Mouse (Mus musculus) forebrain, embryonic 14.5 days (tissue): ENCODE data around the gene Pias1. TPM values are rescaled to one million over a fixed set of nuclear protein-coding genes. Genes with fewer than 3 reads are reported as not detected.
"Not testable (repeated sequence)": the region's sequence is repeated elsewhere in the genome, so short reads cannot be mapped to it uniquely, and the experiment has no call there.

Experiments used
- ATAC-seq: fragments of 200-750 bp; cut with Nextera tagmentation; 2 replicates; pipeline ENCODE4 v1.8.0; 2017; ENCODE audit warnings: mild to moderate bottlenecking, moderate library complexity
- DNase-seq: peaks from one replicate; pipeline ENCODE4 v3.0.0-alpha.2; 2015; ENCODE audit warnings: low spot score
- H3K27ac ChIP-seq: fragments of 300-500 bp; sonication (generic); 2 replicates; pipeline ENCODE4 v1.5.1; 2014; ENCODE audit warnings: low read depth, mild to moderate bottlenecking, control low read depth, low read length, moderate library complexity
- H3K27me3 ChIP-seq: fragments of 300-500 bp; sonication (generic); replicated peaks from 2 replicates; pipeline ENCODE4 v1.6.1; 2014; ENCODE audit warnings: low read length, control low read depth, mixed read lengths; ENCODE audit not compliant: control insufficient read depth, insufficient read depth
- H3K36me3 ChIP-seq: fragments of 300-500 bp; sonication (generic); 2 replicates; pipeline ENCODE4 v1.6.1; 2014; ENCODE audit warnings: low read length, control low read depth; ENCODE audit not compliant: control insufficient read depth, insufficient read depth
- H3K4me1 ChIP-seq: fragments of 300-500 bp; sonication (generic); 2 replicates; pipeline ENCODE4 v1.6.1; 2014; ENCODE audit warnings: antibody characterized with exemption, low read length, control low read depth; ENCODE audit not compliant: control insufficient read depth, insufficient read depth
- H3K4me2 ChIP-seq: fragments of 300-500 bp; sonication (generic); 2 replicates; pipeline ENCODE4 v1.6.1; 2014; ENCODE audit warnings: mild to moderate bottlenecking, control low read depth, low read length
- H3K4me3 ChIP-seq: fragments of 300-500 bp; sonication (generic); 2 replicates; pipeline ENCODE4 v1.5.1; 2014; ENCODE audit warnings: low read depth, low read length, control low read depth
- H3K9ac ChIP-seq: fragments of 300-500 bp; sonication (generic); 2 replicates; pipeline ENCODE4 v1.6.1; 2014; ENCODE audit warnings: mild to moderate bottlenecking, low read length, control low read depth, moderate library complexity
- H3K9me3 ChIP-seq: fragments of 300-500 bp; sonication (generic); replicated peaks from 2 replicates; pipeline ENCODE4 v1.6.1; 2016; ENCODE audit warnings: low read length, control low read depth, mixed read lengths; ENCODE audit not compliant: control insufficient read depth
- WGBS: fragments of 180-500 bp; shearing (Covaris S2); extraction: QIAGEN DNeasy Blood & Tissue Kit; methylation state at CpG from one replicate; pipeline ENCODE4 v1.1.7; 2014; 5-methylcytosine and 5-hydroxymethylcytosine counted together
- polyA plus RNA-seq: library from polyadenylated mRNA; unstranded; fragments of >200 nt; fragmentation: Nextera tagmentation; extraction: Ambion mirVana; gene quantifications from 2 replicates; pipeline ENCODE4 v1.2.1, GENCODE M21; 2014

Gene Pias1
- polyA plus RNA-seq, 1 experiment from 2014 or later = 57.2 TPM

DNA sequence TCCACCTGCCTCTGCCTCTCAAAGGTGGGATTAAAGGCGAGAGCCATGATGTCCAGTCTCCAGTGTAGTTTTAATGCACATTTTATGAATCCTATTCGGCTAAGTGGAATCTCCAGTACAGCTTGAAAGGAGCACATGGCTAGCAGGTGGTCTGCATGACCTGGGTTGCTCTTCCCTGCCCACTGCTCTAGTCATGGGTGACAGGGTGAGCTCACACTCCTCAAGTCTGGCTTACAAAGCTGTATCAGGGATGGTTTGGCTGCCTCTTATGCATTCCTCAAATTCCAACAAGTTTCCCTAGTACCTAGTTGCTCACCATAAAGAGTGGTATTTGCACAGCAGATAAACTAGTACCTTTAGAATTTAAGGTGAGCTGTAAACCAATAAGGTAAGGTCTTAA, 109.9 kb downstream of the Pias1 start:
- no peak overlapping the region for H3K4me2 ChIP-seq
- ATAC-seq (no peak), DNase-seq (no peak)
- H3K27me3 ChIP-seq = no peaks in the 10 kb centered on the region
- no peak overlapping the region for H3K27ac ChIP-seq
- 87% methylated on average over 2 of the region's 2 CpGs for WGBS
- no peaks in the 10 kb centered on the region for H3K4me1 ChIP-seq
- no peak overlapping the region for H3K4me3 ChIP-seq
- no peaks in the 10 kb centered on the region for H3K9me3 ChIP-seq
- H3K9ac ChIP-seq = no peak overlapping the region
- peaks cover 18% of the 10 kb centered on the region for H3K36me3 ChIP-seq

DNA sequence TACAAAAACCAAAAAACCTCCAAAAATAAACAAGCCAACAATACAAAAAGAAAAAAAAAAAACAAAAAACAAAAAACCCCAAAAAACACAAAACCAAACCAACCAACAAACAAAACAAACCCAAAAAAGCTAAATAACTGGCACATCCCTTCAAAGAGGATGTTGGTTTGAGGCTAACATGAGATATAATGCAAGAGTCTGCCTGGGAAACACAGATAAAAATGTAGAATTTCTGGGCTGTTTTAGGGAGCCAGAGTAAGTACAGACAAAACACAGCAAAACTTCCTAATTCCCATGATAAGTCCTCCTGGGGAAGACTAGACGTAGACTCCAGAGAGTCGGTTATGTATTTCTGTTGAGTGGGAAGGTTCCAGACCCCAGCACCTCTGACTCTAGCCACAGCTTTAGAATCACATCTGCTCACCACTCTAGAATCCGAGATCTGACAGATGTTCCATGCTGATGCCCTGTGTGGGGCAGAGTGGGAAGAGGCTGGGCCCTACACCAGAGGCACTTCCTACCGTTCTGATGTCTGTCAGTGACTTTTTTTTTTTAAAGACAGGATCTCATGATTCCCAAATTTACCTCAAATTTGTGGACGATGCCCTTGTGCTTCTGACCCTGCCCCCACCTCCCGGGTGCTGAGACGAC, 110.6 kb downstream of the Pias1 start:
- no peak for ATAC-seq

GRCm38 (mm10) chr9:62870728-62871127, 117.0 kb downstream of the Pias1 start:
- ATAC-seq (no peak), DNase-seq (no peak)
- Histone ChIP-seq H3K9me3 (no peaks in the 10 kb centered on the region), H3K27me3 (no peaks in the 10 kb centered on the region), H3K27ac (no peak overlapping the region), H3K9ac (no peak overlapping the region), H3K4me1 (no peaks in the 10 kb centered on the region), H3K4me2 (no peak overlapping the region), H3K36me3 (no peaks in the 10 kb centered on the region), H3K4me3 (no peak overlapping the region)

More for the DNA sequence above, 110.6 kb downstream of the Pias1 start:
- Histone ChIP-seq H3K4me2 (no peak overlapping the region), H3K27ac (no peak overlapping the region), H3K4me3 (no peak overlapping the region), H3K36me3 (peaks cover 12% of the 10 kb centered on the region), H3K9ac (no peak overlapping the region), H3K9me3 (no peaks in the 10 kb centered on the region), H3K27me3 (no peaks in the 10 kb centered on the region), H3K4me1 (no peaks in the 10 kb centered on the region)
- DNase-seq = no peak
- 92% methylated on average over 7 of the region's 7 CpGs for WGBS

- 98% methylated on average over 4 of the region's 4 CpGs for WGBS
- not testable (repeated sequence) for H3K9me3 ChIP-seq, ATAC-seq, H3K27me3 ChIP-seq, H3K27ac ChIP-seq, H3K4me1 ChIP-seq, H3K4me2 ChIP-seq, DNase-seq, H3K36me3 ChIP-seq, H3K4me3 ChIP-seq, H3K9ac ChIP-seq
Observed at GRCm38 (mm10) chr9:62869236-62869635, 118.5 kb downstream of the Pias1 start.

DNA sequence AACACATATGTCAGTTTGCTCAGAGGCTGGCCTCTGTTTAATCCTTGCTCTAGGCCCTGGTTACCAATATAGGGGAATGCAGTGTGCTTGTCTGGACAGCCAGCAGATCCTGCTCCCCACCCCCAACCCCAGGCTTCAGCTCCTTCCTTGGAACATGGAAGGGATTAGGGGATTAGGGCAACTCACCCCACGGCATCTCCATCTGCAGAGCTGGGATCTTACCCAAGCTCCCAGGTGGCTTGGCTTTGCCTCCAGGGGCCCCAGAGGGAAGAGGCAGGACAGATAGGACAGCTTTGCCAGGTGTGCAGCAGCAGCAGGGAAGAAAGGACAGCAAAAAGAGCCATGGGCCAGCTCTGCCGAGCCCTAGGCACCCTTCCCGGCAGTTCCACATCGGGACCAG, 126.9 kb downstream of the Pias1 start:
- Histone ChIP-seq H3K4me2 (no peak overlapping the region), H3K36me3 (no peaks in the 10 kb centered on the region), H3K4me3 (no peak overlapping the region), H3K9ac (no peak overlapping the region), H3K4me1 (peaks cover 3% of the 10 kb centered on the region; the same call in 1 of the 2 replicates), H3K27ac (no peak overlapping the region), H3K27me3 (no peaks in the 10 kb centered on the region), H3K9me3 (no peaks in the 10 kb centered on the region)
- no peak for DNase-seq
- ATAC-seq = no peak
- WGBS = 50% methylated on average over 4 of the region's 4 CpGs

GRCm38 (mm10) chr9:62860102-62860501, 127.6 kb downstream of the Pias1 start:
- not testable (repeated sequence) for H3K27ac ChIP-seq, H3K4me2 ChIP-seq, H3K9ac ChIP-seq, ATAC-seq, H3K4me1 ChIP-seq, DNase-seq, H3K9me3 ChIP-seq, H3K27me3 ChIP-seq, H3K4me3 ChIP-seq, H3K36me3 ChIP-seq
- WGBS = 66% methylated on average over 7 of the region's 7 CpGs

DNA sequence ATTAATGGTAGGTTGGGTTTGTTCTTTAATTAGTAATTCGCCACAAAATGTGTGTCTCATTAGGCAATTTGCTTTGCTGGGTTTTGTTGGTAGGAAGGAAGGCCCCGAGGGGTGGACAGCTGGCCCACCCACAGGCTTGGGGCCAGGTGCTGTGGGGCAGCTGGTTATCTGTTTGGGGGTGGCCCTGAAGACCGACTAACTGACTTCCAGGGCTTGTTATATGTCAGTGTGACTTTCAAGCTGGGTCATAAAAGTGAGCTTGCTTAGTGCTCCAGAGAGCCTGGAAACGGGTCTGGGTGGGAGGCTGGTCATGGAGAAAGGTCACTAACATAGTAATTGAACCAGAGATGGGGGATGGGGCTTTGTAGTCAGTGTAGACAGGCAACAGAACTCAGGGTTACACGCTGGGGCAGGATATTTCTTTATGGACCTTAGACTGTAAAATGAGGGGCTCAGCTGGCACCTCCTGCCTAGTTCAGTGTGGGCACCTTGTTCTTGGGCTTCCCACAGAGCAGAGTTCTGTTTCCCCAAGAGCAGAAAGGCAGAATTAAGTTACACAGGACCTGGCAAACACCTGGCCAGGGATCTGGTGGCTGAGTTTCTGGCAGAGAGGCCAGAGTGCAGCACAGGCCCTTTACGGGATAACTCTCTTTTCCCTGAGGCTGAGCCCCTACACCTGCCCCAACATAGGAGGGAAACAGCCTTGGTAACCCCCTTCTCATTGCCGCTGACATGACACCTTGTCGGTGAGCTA, 129.3 kb downstream of the Pias1 start:
- ATAC-seq (no peak), DNase-seq (no peak)
- Histone ChIP-seq H3K4me2 (no peak overlapping the region), H3K4me1 (peaks cover 3% of the 10 kb centered on the region; the same call in 1 of the 2 replicates), H3K36me3 (no peaks in the 10 kb centered on the region), H3K9me3 (no peaks in the 10 kb centered on the region), H3K4me3 (no peak overlapping the region), H3K27me3 (no peaks in the 10 kb centered on the region), H3K9ac (no peak overlapping the region), H3K27ac (no peak overlapping the region)
- 58% methylated on average over 8 of the region's 8 CpGs for WGBS

GRCm38 (mm10) chr9:62857719-62858261, 129.9 kb downstream of the Pias1 start, which contains the start of gene Calml4:
TSS of gene Calml4 (plus strand) at chr9:62858080.
- no peaks in the 10 kb centered on the region for H3K36me3 ChIP-seq
- H3K27me3 ChIP-seq = no peaks in the 10 kb centered on the region
- peaks cover 3% of the 10 kb centered on the region; the same call in 1 of the 2 replicates for H3K4me1 ChIP-seq
- DNase-seq (peak; percentile 27), ATAC-seq (no peak)
- no peak within 1 kb of the TSS for H3K27ac ChIP-seq
- H3K4me2 ChIP-seq = no peak within 1 kb of the TSS
- 54% methylated on average over 20 of the region's 20 CpGs for WGBS
- H3K9me3 ChIP-seq = no peaks in the 10 kb centered on the region
- H3K4me3 ChIP-seq = no peak within 1 kb of the TSS
- H3K9ac ChIP-seq = no peak within 1 kb of the TSS

DNA sequence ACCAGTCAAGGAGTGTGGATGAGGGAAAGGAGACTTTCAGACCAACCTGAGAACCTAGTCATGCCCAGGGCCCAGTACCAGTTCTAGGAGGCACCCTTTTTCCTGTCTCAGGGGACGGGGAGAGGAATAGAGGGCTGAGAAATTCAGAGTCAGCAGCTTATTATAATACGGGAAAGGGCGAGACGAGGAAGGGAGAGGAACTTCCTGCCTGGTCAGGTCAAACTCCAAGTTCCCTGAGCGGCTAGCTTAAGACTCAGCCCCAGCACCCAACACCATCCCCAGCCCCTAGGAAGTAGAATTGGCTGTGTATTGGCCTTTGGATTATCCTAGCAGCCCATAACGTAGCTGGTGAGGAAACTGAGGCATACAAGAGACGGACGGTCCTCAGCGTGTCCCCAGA, 130.5 kb downstream of the Pias1 start:
- ATAC-seq (no peak), DNase-seq (no peak)
- Histone ChIP-seq H3K4me2 (no peak overlapping the region), H3K4me1 (peaks cover 3% of the 10 kb centered on the region; the same call in 1 of the 2 replicates), H3K4me3 (no peak overlapping the region), H3K9me3 (no peaks in the 10 kb centered on the region), H3K9ac (no peak overlapping the region), H3K27ac (no peak overlapping the region), H3K36me3 (no peaks in the 10 kb centered on the region), H3K27me3 (no peaks in the 10 kb centered on the region)
- 91% methylated on average over 9 of the region's 9 CpGs for WGBS
